Mouse (Mus musculus) T-cell, adult 2 months (primary cell): ENCODE data around the gene Per1.

Experiments
- DNase-seq: peaks from one replicate; pipeline ENCODE4 v3.0.0; 2022; ENCODE audit warnings: low spot score

Gene Per1

GRCm38 (mm10) chr11:69133923-69134621, 39.1 kb downstream of the Per1 start:
- DNase-seq = peak; percentile 52

- no peak for DNase-seq
Measured at GRCm38 (mm10) chr11:69134622-69134968, 39.6 kb downstream of the Per1 start.

GRCm38 (mm10) chr11:69135361-69135760, 40.3 kb downstream of the Per1 start:
- DNase-seq = no peak

GRCm38 (mm10) chr11:69147546-69147945, 52.5 kb downstream of the Per1 start:
- no peak for DNase-seq

GRCm38 (mm10) chr11:69148451-69148960, 53.5 kb downstream of the Per1 start:
- no peak for DNase-seq

GRCm38 (mm10) chr11:69149728-69150127, 54.7 kb downstream of the Per1 start:
- no peak for DNase-seq

- DNase-seq = peak; percentile 70
Measured at GRCm38 (mm10) chr11:69150444-69150843, 55.4 kb downstream of the Per1 start.

- DNase-seq = no peak
Measured at GRCm38 (mm10) chr11:69151004-69151403, 56.0 kb downstream of the Per1 start.

GRCm38 (mm10) chr11:69153831-69154230, 58.8 kb downstream of the Per1 start:
- DNase-seq = no peak

- DNase-seq = no peak
Measured at GRCm38 (mm10) chr11:69155351-69155750, 60.3 kb downstream of the Per1 start.

- no peak for DNase-seq
Measured at GRCm38 (mm10) chr11:69156800-69157199, 61.8 kb downstream of the Per1 start, which contains the start of gene Alox12b. Gene Alox12b, plus strand, starts transcription at chr11:69156989.
